Mouse (Mus musculus) yolk sac, embryonic 10.5 days (tissue): ENCODE results near the gene Met.

Source experiments
- DNase-seq: peaks from one replicate; pipeline ENCODE4 v3.0.0-alpha.2; 2017; ENCODE audit warnings: low spot score

Met gene

DNA sequence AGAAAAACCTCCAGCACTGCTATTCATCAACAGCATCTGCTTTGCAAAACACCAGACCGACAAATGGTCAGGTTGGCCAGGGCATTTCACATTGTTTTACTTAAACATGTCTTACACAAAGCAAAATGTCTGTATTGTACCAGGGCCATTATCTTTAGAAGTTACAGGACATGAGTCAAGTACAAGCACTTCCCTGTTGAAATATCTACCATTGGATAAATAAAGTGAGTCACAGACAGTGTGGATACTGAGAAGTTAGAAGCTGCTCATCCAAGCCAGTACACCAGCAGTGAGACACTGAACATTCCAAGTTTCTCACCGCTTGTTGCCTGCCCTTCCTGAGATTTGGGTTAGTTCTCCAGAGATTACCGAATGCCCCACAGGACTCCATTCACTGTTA is 86.0 kb downstream of the Met start:
- no peak for DNase-seq

DNA sequence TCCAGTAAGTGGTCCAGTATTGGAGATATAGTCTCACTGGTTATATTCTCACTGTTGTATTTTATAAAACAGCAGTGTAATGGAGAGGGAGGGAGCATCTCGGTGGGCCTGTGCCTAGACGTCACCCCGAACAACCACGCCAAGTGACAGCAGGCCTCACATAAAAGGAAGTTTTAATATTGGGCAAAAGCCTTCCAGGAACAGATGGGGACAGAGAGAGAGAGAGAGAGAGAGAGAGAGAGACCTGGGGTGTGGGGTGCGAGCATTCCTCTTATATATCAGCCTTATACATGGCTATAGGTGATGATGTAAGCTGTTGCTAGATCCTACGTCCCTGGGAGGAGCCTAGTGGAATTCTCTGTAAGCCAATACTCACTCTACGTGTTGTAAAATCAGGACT is 90.7 kb downstream of the Met start:
- no peak for DNase-seq

DNA sequence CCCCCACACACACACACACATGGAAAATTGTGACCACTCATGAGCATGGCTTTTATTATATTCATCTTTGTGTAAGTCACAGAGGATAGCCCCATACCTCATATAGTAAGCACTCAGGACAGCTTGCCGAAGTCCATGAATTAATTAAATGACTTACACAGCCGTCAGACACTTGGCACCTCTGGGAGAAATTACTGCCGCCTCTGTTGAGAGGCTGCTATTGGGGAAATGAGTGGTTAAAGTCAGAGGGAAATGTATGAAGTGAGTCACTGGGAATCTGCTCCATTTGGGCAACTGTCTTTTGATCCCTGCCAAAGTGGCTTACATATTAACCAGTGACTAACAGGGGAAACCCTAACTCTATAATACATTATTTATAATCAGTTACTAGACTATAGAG is 91.2 kb downstream of the Met start:
- DNase-seq = no peak

DNA sequence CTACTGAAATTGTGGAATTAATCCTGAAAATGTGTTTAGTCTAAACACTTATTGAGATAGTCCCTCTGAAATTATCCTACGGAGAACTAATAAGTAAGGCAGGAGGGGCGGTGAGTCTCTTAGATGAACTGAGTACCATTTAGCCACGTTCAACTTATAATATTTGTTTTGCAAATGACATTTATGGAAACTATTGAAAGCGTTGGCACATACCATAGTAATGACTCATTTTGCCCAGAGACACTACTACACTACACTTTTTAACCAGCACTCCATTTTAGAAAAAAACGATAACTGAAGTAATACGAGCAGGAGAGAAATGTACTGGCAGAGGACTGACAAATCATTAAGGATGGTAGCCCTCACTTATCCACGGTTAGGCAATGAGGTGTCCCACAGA is 92.1 kb downstream of the Met start:
- DNase-seq = no peak

DNA sequence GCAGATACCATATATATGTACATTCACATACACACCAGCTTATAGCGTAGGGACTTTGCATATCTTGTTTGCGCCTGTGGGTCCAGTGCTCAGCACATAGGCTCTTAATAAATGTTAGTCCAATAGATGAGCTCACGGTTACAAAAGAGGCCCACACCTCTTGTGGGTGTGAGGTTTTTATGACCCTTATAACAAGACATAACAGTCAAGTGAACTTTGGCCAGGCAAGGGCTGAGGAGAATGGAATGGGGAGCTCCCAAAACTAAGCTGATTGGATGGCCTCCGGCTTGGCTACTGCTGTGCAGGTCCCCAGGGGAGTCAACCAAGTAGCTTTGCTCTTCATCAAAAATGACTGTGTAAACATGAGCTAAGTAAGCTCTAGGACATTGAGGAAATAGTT is 96.1 kb downstream of the Met start:
- DNase-seq = no peak

DNA sequence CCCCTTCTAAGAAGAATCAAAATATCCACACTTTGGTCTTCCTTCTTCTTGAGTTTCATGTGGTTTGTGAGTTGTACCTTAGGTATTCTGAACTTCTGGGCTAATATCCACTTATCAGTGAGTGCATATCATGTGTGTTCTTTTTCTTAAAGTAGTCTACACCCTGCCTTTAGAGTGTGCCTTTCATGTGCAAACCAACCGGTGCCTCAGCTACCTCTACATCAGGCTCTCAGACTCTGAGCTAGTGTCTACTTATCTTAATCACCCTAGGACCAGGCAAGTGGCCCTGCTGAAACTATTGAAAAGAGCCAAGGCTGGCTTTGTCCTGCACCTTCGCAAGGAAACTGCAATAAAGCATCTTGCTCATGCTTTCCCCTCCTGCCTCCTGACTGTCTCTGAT is 97.7 kb downstream of the Met start:
- no peak for DNase-seq

DNA sequence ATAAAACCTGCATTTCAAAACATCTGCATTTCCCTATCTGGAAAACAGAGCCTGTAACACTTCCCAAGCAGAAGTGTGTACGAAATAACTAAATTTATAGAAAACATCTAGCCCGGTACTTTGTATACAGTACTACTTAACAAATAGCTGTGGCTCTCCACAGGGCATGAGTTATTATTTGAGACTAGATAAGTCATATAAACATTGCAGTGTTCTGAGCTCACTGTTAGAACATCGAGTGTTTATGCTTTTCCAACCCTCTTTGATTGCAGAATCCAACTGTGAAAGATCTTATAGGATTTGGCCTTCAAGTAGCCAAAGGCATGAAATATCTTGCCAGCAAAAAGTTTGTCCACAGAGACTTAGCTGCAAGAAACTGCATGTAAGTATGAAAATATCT is 98.3 kb downstream of the Met start:
- DNase-seq = no peak

DNA sequence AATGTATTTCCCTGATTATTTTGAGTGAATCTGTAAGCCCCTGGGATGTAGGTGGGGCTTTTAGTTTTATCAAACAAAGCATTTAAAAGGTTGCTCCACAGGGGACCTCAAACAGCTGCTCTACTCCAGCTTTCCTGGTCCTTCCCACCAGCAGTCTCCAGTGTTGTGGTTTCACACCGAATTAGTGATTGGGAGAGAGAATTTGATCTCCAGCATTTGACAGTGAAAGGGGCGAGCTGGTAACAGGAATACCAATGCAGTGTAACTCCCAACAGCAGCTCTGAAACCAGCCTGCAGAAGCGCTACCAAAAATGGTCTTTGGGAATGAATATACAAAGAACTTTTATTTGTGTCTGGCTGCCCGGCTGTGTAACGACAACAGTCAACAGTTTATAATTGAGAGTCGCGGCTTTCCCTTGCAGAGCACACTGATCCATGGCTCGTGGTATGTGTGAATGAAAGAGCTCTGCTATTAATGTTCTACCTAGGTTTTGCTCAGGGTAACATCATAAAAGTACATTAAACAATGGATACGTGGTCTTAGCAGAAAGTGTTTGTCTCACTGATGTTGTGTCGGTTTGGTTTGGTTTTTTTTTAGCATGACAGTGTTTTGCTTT is 99.0 kb downstream of the Met start:
- no peak for DNase-seq

DNA sequence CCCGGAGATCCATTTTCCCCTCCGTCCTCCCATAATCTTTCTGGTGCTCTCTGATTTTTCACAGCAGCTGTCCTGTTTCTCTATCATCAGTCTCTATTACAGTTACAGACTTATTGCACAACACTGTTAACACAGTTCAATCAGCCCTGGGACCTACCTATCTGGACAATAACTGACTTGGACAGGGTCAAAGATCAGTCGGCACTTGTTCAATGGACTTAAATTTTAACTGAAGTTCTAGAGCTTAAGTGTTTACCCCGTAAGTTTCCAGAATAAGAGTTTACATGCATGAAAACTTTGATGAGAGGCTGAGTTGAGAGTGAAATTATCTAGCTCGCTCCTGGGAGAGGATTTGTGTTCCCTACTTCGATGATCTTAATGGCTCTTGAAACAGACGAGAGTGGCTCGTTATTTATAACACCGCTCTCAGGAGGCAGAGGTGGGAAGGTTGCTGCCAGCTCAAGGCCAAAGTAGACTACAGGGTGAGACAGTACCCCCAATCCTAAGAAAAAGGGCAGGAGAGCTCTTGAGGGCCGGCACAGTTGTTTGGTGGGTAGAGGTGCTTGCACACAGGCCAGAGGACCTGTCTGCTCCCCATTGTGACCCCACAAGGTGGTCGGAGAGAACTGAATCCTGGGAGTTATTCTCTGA is 105.2 kb downstream of the Met start:
- peak; percentile 53 for DNase-seq

DNA sequence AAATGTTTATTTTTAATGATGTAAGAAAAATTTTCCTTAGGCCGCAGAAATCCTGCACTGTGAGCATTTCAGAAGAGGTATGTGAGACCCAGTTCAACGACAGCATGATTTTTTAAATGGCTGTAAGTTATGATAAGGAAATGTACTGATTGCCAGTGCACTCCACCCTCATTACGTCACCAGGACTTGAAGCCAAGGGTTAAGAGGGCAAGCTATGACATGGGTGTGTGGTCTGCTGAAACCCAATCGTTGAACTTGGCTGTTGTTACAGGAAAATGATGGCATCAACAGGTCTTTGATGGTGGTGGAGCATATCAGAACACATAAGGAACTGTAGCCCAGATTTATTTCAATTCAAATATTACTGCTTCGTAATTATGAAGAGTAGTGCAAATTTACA is 109.6 kb downstream of the Met start:
- no peak for DNase-seq

DNA sequence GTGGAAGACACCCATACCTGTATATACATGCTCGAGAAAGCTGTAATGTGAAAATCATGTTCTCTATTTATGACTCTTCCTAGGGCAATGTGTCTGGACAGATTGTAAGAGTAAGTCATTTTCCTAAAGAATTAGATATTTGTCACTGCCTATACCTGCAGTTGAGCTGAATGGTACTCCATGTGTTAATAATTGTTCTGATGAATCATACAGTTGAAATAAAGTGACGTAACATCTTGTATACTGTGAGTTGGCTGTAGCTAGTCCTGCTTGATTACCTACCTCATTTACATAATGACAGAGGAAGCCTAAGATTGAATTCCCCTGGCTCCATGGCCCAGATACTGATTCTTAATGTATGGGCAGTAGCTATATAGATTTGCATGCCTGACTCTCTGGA is 110.1 kb downstream of the Met start:
- no peak for DNase-seq

DNA sequence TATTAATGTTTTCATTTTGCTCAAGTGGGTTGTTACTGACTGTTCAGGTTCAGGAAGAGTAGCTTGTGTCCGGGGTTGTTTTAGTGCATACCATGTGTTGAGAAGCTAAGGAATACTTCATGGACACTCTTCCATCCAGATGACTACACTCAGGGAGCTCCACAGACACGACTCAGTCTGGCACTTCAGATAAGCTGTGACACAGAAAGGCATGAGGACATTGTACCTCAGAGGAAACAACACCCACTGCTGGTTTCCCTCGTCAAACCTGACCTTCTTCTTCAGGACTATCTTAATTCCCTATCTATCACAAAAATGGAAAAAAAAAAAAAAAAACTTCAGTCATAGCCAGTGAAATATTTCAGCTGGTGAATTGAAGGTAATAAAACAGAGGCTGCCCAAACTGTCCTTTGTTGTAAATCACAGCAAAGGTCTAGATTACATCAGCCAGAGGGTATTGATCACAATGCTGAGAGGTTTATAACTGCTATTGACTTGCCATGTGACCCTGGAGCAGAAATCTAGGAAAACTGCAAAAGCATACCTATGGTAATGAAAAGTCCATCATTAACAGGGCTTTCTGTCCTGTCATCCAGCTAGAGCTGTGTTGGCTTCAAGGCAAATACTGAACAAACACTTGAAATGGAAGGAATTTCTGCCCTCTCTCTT is 114.6 kb downstream of the Met start:
- DNase-seq = no peak

DNA sequence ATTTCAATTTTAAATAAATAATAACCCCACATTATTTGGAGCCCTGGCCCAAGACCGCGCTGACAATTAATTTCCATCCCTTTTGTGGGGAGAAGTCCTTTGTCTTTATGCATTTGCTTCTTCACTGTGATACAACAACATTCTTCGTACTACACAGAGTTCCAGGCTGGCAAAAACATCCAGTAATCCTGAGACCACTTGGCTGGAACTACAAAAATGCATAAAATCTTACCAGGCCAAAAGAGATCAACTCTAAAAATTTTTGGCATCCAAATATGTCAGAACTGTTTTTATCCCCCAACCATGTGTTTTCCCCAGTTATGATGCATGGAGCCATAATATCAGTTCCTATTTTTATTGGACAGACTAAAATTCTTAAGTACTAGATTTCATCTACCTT is 116.7 kb downstream of the Met start:
- no peak for DNase-seq

DNA sequence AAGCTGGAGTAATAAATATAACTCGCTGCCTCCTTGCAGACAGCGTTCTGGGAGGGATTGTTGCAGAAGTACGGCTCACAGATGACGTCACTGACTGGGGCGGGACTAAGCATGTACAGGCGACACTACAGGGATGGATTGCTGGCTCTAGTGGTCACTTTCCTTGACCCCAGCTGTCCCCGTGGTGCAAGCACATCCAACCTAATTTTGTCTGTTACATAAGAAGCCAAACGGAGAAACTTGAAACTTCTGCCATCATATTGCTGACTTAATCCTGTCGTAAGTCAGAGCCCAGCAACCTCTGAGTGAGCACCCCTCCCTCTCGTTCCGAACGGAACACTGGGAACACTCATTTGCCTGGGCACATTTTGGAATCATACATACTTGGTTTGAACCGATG is 120.4 kb downstream of the Met start:
- DNase-seq = peak; percentile 54

DNA sequence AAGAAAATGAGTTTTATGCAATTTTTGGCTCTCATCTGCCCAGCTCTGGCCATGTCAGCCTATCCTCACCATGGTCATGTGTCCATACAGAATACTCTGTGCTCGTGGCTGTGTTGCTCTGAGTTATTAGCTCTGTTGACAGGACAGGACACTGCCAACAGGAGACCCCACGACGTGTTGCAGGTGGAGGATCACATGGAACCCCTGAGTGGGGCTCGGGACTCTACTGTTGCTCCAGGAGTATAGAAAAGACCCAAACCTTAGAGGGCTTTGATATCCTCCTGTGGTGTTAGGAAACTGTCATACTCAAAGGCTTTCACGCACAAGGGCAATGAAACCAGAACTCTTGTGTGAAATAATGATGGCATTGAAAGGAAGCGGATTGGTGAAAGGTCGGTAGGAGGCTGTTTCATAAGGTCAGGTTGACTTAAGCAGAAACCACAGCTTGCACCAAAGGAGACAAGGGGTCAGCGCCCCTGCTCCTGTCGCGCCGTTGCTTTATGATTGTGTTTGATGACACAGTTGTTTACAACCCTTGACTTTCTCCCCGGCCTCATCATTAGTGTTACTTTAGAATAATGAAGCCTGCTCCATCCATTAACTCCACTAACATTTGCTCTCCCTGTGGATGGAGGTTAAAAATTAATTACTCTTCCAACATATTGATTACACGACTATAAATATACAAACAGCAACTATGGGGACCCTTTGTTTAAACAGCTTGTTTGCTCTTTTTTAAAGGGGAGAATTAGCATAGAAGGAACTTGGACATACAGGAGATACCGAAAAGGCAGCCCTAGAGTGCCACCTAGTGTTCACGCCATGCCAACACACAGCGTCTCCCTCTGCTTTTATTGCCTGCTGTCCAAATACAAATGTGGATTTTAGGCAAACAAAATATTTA is 125.7 kb downstream of the Met start:
- peak; percentile 71 for DNase-seq

DNA sequence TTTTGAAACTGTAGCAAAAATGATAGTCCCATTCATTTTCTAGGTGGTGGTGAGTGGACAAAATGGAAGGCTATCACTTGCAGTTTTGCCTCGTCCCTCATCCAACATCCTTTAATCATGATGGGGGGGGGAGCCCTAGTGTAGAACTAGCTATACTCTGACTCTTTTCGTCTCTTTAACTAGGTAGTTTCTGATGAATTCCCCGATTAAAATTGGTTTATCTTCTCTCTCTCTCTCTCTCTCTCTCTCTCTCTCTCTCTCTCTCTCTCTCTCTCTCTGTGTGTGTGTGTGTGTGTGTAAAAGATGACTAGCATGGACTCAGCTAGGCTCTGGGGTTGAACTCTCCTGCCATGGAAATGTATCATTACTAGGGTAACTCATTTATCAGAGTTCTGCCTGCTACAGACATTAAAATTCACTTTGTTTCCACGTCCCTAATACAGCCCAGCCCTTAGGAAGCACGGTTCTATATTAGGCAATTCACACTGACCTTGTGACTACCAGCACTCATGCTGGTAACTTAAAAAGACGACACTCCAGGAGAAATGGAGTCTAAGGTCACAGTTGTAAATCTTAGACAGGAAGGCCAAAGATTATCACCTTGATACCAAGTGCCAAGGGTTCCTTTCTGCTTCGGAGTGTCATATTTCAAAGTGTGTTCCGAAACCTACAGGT is 126.5 kb downstream of the Met start:
- no peak for DNase-seq

DNA sequence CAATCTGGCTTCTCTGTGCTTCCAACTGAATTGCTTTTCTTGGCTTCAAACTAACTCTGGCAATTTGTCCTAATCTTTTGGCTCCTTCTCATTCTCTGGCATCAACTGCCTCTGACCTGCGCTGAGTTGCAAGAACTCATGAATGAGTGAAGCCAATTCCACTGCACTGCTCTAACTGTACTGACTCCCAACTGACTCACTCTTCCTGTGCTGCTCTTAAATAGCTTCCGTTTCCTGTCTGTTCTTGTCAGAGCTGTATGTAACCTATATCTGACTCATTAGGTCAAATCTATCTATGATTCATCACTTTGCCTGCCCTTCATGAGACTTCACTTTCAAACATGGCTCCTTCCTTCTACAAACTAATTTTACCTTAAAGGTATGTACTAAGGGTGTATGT is 130.4 kb downstream of the Met start:
- DNase-seq = no peak

DNA sequence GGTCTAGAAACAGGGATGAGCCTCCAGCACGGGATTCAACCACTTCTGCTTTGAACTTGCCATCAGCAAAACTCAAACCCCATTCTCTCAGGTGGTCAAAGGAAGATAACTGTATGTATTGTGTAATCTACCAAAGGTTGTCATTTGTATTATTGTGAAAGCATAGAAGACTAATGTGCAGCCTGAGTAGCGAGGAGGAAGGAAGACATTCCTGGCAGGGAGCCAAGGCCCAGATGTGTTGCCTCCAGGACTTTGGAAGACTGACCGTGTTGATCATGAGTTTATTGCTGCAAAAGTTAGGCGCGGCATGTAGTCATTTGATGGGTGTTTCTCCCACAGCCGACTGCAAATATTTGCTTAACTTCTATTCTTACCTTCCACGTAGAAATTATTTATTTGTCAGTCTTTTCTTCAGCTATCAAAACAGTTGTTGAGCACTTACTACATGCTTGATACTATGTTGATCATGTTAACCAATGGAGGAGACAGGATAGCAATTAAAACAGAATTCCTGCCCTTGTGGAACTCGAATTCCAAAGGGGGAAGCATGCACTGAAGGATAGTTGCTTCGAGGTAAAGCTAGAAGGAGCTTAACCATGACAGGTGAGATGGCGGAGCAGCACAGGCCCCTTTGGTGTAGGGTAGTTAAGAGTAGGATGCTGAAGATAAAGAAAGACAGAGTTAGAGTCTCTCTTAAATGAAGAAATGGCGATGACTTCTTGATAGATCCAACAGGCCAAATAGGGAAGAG is 132.3 kb downstream of the Met start:
- DNase-seq = peak; percentile 35

DNA sequence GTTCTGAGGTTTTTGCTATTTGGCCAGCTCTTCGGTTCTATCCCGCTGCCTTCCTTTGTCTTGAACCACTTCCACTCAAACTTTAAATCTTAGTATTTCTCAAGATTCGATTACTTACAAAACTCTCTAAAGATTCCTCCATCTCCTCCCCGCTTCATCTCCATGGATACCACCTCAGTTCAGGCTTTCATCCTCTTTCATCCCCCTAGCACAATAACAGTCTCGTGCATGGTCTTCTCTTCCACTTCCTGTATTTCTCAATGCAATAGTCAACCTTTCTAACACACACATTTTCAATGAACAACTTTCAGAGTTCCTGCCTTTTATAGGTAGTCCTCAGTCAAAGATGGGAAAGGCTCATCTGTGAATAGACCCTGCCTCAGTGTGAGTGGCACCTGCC is 135.8 kb downstream of the Met start:
- DNase-seq = no peak

DNA sequence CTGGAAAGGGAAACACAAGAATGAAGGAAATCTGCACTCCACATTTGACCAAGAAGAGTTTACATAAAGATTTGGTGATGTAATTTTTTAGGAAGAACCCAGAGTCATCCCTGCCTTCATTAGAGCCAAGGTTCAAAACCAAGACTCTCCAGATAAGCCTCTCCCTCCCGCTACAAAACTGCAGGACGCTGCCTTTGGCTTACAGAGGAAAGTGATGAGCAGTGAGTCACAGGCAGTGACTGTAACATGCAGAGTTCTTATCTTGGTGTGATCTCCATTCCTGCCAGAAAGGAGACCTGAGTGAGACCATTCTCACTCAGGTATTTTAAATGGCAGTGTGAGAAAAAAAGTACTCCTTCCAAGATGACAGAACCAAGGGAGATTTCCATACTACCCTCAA is 137.9 kb downstream of the Met start:
- no peak for DNase-seq

DNA sequence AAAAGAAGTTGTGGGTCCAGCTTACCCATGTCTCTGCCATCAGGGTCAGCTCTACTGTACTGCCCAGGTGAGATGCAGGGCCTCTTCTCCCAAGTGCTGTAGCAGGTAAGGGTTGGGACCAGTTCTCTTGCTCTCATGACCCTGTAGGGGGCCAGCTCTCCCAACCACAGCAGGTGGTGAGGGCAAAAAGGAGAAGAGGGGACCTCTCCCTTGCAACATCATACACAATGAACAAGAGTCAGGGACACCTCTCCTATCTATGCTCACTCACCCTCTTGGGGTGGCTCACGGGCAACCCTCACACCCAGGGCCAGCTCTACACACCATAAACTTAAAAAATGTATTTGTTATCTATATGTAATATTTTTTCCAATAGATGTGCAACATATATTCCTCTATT is 143.3 kb downstream of the Met start:
- no peak for DNase-seq
